Mouse (Mus musculus): ENCODE data around the gene Hs6st2. TPM values are rescaled to one million over a fixed set of nuclear protein-coding genes. Genes with fewer than 3 reads are reported as not detected.

Hs6st2 gene
- polyA plus RNA-seq, 1 experiment from 2014 or later = 23.2 TPM

GRCm38 (mm10) chrX:51535226-51535625 lies 146.4 kb downstream of the Hs6st2 start:
- Histone ChIP-seq H3K4me1 (no peaks in the 10 kb centered on the region), H3K36me3 (no peaks in the 10 kb centered on the region), H3K4me3 (no peak overlapping the region), H3K27me3 (ENCODE audit: low read depth, poor library complexity, severe bottlenecking) (peaks cover 19% of the 10 kb centered on the region; the same call in 1 of the 2 replicates), H3K27ac (no peak overlapping the region), H3K9me3 (replicated peaks) (no peaks in the 10 kb centered on the region)
- DNase-seq (ENCODE audit: low spot score) = no peak
- 94% methylated on average over 6 of the region's 6 CpGs for WGBS

DNA sequence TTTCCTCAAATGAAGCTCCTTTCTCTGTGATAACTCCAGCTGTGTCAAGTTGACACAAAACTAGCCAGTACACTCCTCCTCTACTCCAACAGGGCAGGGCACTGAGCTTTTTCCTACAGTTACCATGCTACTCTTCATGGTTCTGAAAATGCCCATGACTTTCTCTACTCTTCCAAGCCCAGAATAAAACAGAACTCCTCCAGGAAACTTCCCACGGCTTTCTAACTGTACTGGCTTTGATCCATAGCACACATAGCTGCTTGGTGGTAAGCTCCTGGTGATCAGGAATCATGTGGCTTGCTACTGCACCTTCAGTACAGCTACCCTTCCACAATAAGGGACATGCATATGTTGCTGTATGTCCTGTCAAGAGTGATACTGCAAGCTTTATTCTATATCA lies 150.5 kb downstream of the Hs6st2 start:
- H3K27me3 ChIP-seq (ENCODE audit: low read depth, poor library complexity, severe bottlenecking) = peaks cover 4% of the 10 kb centered on the region; the same call in 1 of the 2 replicates
- H3K9me3 ChIP-seq (replicated peaks) = no peaks in the 10 kb centered on the region
- 96% methylated on average over 1 of the region's 1 CpGs for WGBS
- no peaks in the 10 kb centered on the region for H3K4me1 ChIP-seq
- no peak overlapping the region for H3K27ac ChIP-seq
- H3K4me3 ChIP-seq = no peak overlapping the region
- no peak for DNase-seq (ENCODE audit: low spot score)
- H3K36me3 ChIP-seq = no peaks in the 10 kb centered on the region

DNA sequence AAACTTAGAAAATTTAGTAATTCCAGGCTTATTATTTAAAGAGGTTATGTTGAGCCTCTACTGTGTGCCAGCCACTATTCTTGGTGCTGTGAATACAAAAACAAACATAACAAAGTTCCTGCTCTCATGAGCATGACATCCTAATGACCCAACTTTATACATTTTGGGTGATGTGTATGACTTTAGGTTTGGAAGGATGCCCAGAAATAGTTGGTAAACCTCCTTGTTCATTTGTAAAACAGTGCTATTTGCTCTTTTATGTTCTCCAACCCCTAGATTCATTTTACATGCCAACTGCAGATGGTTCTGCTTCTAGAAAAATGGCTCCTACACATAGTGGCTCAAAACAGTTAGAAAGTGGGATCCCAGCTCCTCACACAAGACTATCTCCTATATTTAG lies 153.1 kb downstream of the Hs6st2 start:
- no peak overlapping the region for H3K4me3 ChIP-seq
- H3K36me3 ChIP-seq = no peaks in the 10 kb centered on the region
- no peak for DNase-seq (ENCODE audit: low spot score)
- H3K4me1 ChIP-seq = no peaks in the 10 kb centered on the region
- no peak overlapping the region for H3K27ac ChIP-seq
- H3K27me3 ChIP-seq (ENCODE audit: low read depth, poor library complexity, severe bottlenecking) = peaks cover 13% of the 10 kb centered on the region; the same call in 1 of the 2 replicates
- no peaks in the 10 kb centered on the region for H3K9me3 ChIP-seq (replicated peaks)

DNA sequence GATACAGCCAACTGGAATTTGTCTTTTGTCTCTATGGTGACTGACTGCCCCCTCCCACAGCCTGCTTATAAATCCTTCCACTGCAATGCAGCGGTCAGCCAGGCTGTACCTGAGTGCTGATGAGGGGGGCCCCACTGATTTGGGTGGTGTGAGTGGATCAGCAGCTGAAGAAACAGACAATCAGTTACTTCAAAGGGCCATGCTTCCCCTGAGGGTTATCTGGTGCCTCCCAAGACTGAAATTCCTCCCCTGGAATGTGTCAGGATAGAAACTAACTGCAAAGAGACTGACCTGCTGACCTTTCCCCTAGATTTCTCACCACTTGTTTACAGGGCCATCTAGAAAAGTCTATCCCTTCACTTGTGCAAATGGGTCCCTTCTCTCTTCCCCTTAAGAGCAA lies 166.8 kb downstream of the Hs6st2 start:
- H3K9me3 ChIP-seq (replicated peaks) = no peaks in the 10 kb centered on the region
- WGBS = 27% methylated on average over 1 of the region's 1 CpGs
- no peak overlapping the region for H3K27ac ChIP-seq
- no peak overlapping the region for H3K4me3 ChIP-seq
- no peaks in the 10 kb centered on the region for H3K36me3 ChIP-seq
- DNase-seq (ENCODE audit: low spot score) = peak; percentile 29
- H3K27me3 ChIP-seq (ENCODE audit: low read depth, poor library complexity, severe bottlenecking) = peaks cover 31% of the 10 kb centered on the region
- H3K4me1 ChIP-seq = peaks cover 16% of the 10 kb centered on the region

- no peak overlapping the region for H3K27ac ChIP-seq
- H3K4me1 ChIP-seq = peaks cover 3% of the 10 kb centered on the region; the same call in 1 of the 2 replicates
- H3K9me3 ChIP-seq (replicated peaks) = no peaks in the 10 kb centered on the region
- WGBS = 78% methylated on average over 4 of the region's 4 CpGs
- H3K4me3 ChIP-seq = no peak overlapping the region
- H3K27me3 ChIP-seq (ENCODE audit: low read depth, poor library complexity, severe bottlenecking) = peaks cover 52% of the 10 kb centered on the region
- H3K36me3 ChIP-seq = no peaks in the 10 kb centered on the region
- DNase-seq (ENCODE audit: low spot score) = no peak
Observed at GRCm38 (mm10) chrX:51506526-51506925, 175.1 kb downstream of the Hs6st2 start.

DNA sequence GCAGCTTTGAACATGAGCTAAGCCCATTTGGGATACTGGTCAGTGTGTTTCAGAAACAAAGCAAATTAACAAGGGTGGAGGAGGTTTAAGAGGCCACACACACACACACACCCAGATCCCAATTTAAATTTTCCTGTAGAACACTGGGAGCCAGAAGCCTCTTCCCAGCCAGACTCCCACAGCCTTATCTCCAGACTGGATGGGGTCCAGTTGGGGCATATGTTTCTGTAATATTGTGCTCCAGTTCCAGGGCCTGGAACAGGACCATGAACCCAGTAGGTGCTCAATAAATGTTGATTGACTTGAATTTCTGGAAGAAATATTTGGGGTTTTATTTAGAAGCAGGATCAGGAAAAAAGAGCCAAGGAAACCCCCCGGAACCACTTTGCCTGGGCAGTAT lies 176.0 kb downstream of the Hs6st2 start:
- H3K27ac ChIP-seq = no peak overlapping the region
- peaks cover 57% of the 10 kb centered on the region for H3K27me3 ChIP-seq (ENCODE audit: low read depth, poor library complexity, severe bottlenecking)
- H3K36me3 ChIP-seq = no peaks in the 10 kb centered on the region
- DNase-seq (ENCODE audit: low spot score) = no peak
- H3K9me3 ChIP-seq (replicated peaks) = no peaks in the 10 kb centered on the region
- H3K4me3 ChIP-seq = no peak overlapping the region
- 88% methylated on average over 1 of the region's 1 CpGs for WGBS
- H3K4me1 ChIP-seq = peaks cover 3% of the 10 kb centered on the region; the same call in 1 of the 2 replicates

DNA sequence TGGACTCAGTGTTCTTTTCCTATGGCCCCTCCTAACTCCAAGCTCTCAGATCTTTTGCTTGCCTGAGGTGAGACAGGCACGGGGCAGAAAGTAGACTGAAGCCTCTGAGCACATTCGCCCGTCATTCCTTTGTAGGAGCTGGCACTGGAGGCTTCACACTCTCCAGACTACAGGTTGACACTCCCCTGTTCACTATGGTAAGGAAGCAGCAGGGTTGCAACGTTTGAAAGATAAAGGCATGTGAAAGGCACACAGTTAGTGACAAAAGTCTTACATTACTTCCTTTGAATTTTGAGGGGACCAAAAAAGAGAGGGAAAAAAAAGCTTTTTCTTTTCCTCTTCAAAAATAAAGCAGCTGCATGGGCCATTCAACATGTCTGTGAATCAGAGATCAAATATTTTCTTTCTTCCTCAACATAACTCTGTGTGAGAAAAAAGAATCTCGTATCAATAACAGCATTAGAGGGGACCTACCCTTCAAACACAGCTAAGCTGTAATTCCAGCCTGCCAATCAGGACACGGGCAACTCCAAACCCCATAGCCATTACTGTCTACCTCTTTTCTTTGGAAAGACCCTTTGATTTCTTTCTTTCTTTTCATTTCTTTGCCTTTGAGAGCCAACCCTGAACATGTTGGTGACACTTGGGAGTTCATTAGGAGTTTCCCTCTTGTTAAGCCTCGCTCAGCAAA lies 177.7 kb downstream of the Hs6st2 start:
- 58% methylated on average over 7 of the region's 7 CpGs for WGBS
- Histone ChIP-seq H3K27ac (no peak overlapping the region), H3K36me3 (no peaks in the 10 kb centered on the region), H3K4me1 (peaks cover 3% of the 10 kb centered on the region; the same call in 1 of the 2 replicates), H3K9me3 (replicated peaks) (no peaks in the 10 kb centered on the region), H3K4me3 (no peak overlapping the region), H3K27me3 (ENCODE audit: low read depth, poor library complexity, severe bottlenecking) (peaks cover 55% of the 10 kb centered on the region)
- DNase-seq (ENCODE audit: low spot score) = no peak

DNA sequence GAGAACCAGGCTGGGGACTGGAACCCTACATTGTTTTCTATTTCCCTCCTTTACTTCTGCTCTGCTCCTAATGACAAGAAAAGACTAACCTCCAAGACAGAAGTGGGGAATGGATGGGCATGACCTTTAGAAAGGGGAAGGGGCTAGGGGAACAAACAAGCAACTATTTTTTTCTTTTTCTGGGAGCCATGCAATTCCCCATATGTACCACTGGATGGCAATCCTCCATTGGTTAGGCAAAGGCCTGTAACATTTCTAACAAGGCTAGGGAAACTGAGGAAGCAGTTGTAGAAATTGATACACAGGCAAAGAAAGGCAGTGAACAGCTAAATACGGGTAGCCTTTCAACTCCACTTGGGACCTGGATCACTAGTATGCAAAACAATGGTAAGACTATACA lies 183.8 kb downstream of the Hs6st2 start:
- Histone ChIP-seq H3K36me3 (no peaks in the 10 kb centered on the region), H3K9me3 (replicated peaks) (no peaks in the 10 kb centered on the region), H3K4me3 (no peak overlapping the region), H3K4me1 (no peaks in the 10 kb centered on the region), H3K27ac (no peak overlapping the region), H3K27me3 (ENCODE audit: low read depth, poor library complexity, severe bottlenecking) (peaks cover 32% of the 10 kb centered on the region)
- WGBS = 69% methylated on average over 1 of the region's 1 CpGs
- no peak for DNase-seq (ENCODE audit: low spot score)

GRCm38 (mm10) chrX:51488374-51488773 lies 193.3 kb downstream of the Hs6st2 start:
- Histone ChIP-seq H3K4me3 (no peak overlapping the region), H3K36me3 (no peaks in the 10 kb centered on the region; the same call in 1 of the 2 replicates), H3K4me1 (no peaks in the 10 kb centered on the region), H3K27ac (no peak overlapping the region), H3K27me3 (ENCODE audit: low read depth, poor library complexity, severe bottlenecking) (peaks cover 37% of the 10 kb centered on the region), H3K9me3 (replicated peaks) (no peaks in the 10 kb centered on the region)
- no peak for DNase-seq (ENCODE audit: low spot score)

DNA sequence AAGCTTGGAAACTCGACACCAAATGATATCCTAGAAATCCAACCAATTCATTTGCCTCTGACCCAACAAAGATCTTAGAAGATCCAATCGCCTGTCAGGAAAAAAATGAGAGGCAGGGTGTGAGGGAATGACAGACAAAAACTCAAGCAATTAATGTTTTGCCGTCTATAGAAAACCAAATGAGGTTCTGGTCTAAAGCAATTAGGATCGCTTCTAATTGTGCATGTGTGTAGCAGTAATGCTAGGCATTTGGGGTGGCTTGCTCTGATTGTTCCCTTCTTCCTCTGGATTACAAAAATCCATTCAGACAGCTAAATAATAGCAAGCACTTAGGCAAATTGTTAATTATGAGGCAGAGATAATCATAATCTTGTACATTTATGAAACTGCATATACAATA lies 212.2 kb downstream of the Hs6st2 start:
- H3K27me3 ChIP-seq (ENCODE audit: low read depth, poor library complexity, severe bottlenecking) = peaks cover 51% of the 10 kb centered on the region
- no peak overlapping the region for H3K27ac ChIP-seq
- DNase-seq (ENCODE audit: low spot score) = no peak
- H3K9me3 ChIP-seq (replicated peaks) = no peaks in the 10 kb centered on the region
- no peaks in the 10 kb centered on the region for H3K36me3 ChIP-seq
- WGBS = 72% methylated on average over 4 of the region's 4 CpGs
- H3K4me1 ChIP-seq = 0 out of 2 replicates have a peak, but pooled peaks cover 3% of the 10 kb centered on the region
- H3K4me3 ChIP-seq = no peak overlapping the region

GRCm38 (mm10) chrX:51461413-51461812 lies 220.2 kb downstream of the Hs6st2 start:
- 0 out of 2 replicates have a peak, but pooled peaks cover 3% of the 10 kb centered on the region for H3K4me1 ChIP-seq
- DNase-seq (ENCODE audit: low spot score) = no peak
- no peak overlapping the region for H3K4me3 ChIP-seq
- 87% methylated on average over 3 of the region's 3 CpGs for WGBS
- no peak overlapping the region for H3K27ac ChIP-seq
- H3K27me3 ChIP-seq (ENCODE audit: low read depth, poor library complexity, severe bottlenecking) = peaks cover 58% of the 10 kb centered on the region
- no peaks in the 10 kb centered on the region for H3K9me3 ChIP-seq (replicated peaks)
- no peaks in the 10 kb centered on the region for H3K36me3 ChIP-seq

DNA sequence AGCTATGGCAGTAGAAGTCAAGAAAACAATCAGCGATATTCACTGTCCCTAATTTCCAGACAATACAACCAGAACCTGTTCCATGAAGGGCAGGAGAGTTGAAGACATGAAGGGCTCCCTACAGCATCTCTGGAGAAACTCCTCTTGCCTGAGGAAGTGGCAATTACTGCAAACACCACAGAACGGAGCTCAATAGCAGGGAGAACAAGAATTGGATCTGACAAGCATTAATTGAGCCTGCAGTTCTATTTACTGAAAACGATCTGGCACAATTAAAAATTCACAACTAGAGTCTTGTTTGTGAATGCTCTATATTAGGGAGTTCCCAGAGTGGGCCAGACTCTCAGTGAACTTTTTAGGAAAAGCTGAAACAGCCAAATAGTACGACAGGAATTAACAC lies 238.3 kb downstream of the Hs6st2 start:
- WGBS = 83% methylated on average over 4 of the region's 4 CpGs
- Histone ChIP-seq H3K36me3 (no peaks in the 10 kb centered on the region), H3K9me3 (replicated peaks) (no peaks in the 10 kb centered on the region), H3K4me3 (no peak overlapping the region), H3K27ac (no peak overlapping the region), H3K4me1 (no peaks in the 10 kb centered on the region), H3K27me3 (ENCODE audit: low read depth, poor library complexity, severe bottlenecking) (no peaks in the 10 kb centered on the region)
- no peak for DNase-seq (ENCODE audit: low spot score)

GRCm38 (mm10) chrX:51431706-51432105 lies 249.9 kb downstream of the Hs6st2 start:
- no peak overlapping the region for H3K4me3 ChIP-seq
- no peaks in the 10 kb centered on the region for H3K9me3 ChIP-seq (replicated peaks)
- no peak overlapping the region for H3K27ac ChIP-seq
- WGBS = 73% methylated on average over 3 of the region's 3 CpGs
- no peak for DNase-seq (ENCODE audit: low spot score)
- peaks cover 27% of the 10 kb centered on the region for H3K27me3 ChIP-seq (ENCODE audit: low read depth, poor library complexity, severe bottlenecking)
- H3K36me3 ChIP-seq = no peaks in the 10 kb centered on the region
- H3K4me1 ChIP-seq = no peaks in the 10 kb centered on the region

DNA sequence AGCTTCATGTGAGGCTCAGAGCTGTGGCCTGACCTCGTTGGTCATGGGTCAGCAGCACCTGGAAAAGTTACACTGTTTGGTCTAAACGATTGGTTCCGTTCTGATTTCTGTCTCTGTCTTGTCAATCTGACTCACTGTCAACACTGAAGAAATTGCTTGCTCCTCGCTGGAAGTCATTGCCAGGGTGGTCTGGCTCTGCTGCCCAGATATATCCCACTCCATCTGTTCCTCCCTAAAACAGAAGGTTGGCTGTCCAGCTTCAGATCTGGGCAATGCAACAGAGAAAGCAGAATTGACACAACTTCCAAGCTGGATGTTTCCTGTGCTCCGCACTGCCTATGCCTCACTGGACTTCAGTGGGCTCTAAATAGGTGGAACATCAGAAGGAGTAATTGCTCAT lies 256.6 kb downstream of the Hs6st2 start:
- WGBS = 81% methylated on average over 5 of the region's 5 CpGs

More for the DNA sequence above, 256.6 kb downstream of the Hs6st2 start:
- Histone ChIP-seq H3K27ac (no peak overlapping the region), H3K4me1 (no peaks in the 10 kb centered on the region), H3K27me3 (ENCODE audit: low read depth, poor library complexity, severe bottlenecking) (peaks cover 32% of the 10 kb centered on the region), H3K36me3 (no peaks in the 10 kb centered on the region), H3K9me3 (replicated peaks) (no peaks in the 10 kb centered on the region), H3K4me3 (no peak overlapping the region)
- DNase-seq (ENCODE audit: low spot score) = no peak
